Mouse (Mus musculus) neural tube, embryonic 12.5 days (tissue): ENCODE measurements at regions not wholly inside any gene's neighbourhood (a gene's known extent, or its start where the extent isn't known, plus 50 kb on each side); places are given as distances from the start of the nearest gene placed in this dataset.

Experiments used
- ATAC-seq: fragments of 200-750 bp; cut with Nextera tagmentation; 2 replicates; pipeline ENCODE4 v1.8.0; 2017; ENCODE audit warnings: low read depth, mild to moderate bottlenecking, moderate TSS enrichment, moderate library complexity; ENCODE audit not compliant: low FRiP score
- H3K27ac ChIP-seq: fragments of 300-500 bp; sonication (generic); 2 replicates; pipeline ENCODE4 v1.5.1; 2016
- H3K27me3 ChIP-seq: fragments of 300-500 bp; sonication (generic); replicated peaks from 2 replicates; pipeline ENCODE4 v1.6.1; 2016; ENCODE audit warnings: mild to moderate bottlenecking
- H3K36me3 ChIP-seq: fragments of 300-500 bp; sonication (generic); 2 replicates; pipeline ENCODE4 v1.6.1; 2016; ENCODE audit warnings: mild to moderate bottlenecking
- H3K4me1 ChIP-seq: fragments of 300-500 bp; sonication (generic); 2 replicates; pipeline ENCODE4 v1.6.1; 2016
- H3K4me2 ChIP-seq: fragments of 300-500 bp; sonication (generic); replicated peaks from 2 replicates; pipeline ENCODE4 v1.6.1; 2016; ENCODE audit warnings: mild to moderate bottlenecking
- H3K4me3 ChIP-seq: fragments of 300-500 bp; sonication (generic); 2 replicates; pipeline ENCODE4 v1.5.1; 2016
- H3K9ac ChIP-seq: fragments of 300-500 bp; sonication (generic); 2 replicates; pipeline ENCODE4 v1.6.1; 2016; ENCODE audit warnings: mild to moderate bottlenecking
- H3K9me3 ChIP-seq: fragments of 300-500 bp; sonication (generic); 2 replicates; pipeline ENCODE4 v1.6.1; 2016; ENCODE audit warnings: mild to moderate bottlenecking
- WGBS: fragments of 180-500 bp; shearing (Covaris S2); methylation state at CpG from one replicate; pipeline ENCODE4 v1.1.7; 2016; 5-methylcytosine and 5-hydroxymethylcytosine counted together

GRCm38 (mm10) chr8:128065127-128065526 is 293.3 kb upstream of the Nrp1 start:
- no peaks in the 10 kb centered on the region for H3K9me3 ChIP-seq
- no peak for ATAC-seq
- no peak overlapping the region for H3K27ac ChIP-seq
- no peak overlapping the region for H3K4me3 ChIP-seq
- H3K27me3 ChIP-seq: no peaks in the 10 kb centered on the region
- no peak overlapping the region for H3K4me2 ChIP-seq
- H3K4me1 ChIP-seq: no peaks in the 10 kb centered on the region
- no peaks in the 10 kb centered on the region for H3K36me3 ChIP-seq
- no peak overlapping the region for H3K9ac ChIP-seq
- WGBS: 63% methylated on average over 2 of the region's 2 CpGs

GRCm38 (mm10) chr8:128065964-128066680 is 292.3 kb upstream of the Nrp1 start:
- Histone ChIP-seq H3K9me3 (no peaks in the 10 kb centered on the region), H3K9ac (no peak overlapping the region), H3K36me3 (no peaks in the 10 kb centered on the region), H3K27ac (no peak overlapping the region), H3K4me2 (no peak overlapping the region), H3K4me1 (no peaks in the 10 kb centered on the region), H3K27me3 (no peaks in the 10 kb centered on the region), H3K4me3 (no peak overlapping the region)
- 78% methylated on average over 7 of the region's 7 CpGs for WGBS
- ATAC-seq: no peak

GRCm38 (mm10) chr8:128069749-128070148 is 288.7 kb upstream of the Nrp1 start:
- Histone ChIP-seq H3K4me1 (no peaks in the 10 kb centered on the region), H3K27ac (no peak overlapping the region), H3K27me3 (no peaks in the 10 kb centered on the region), H3K9me3 (no peaks in the 10 kb centered on the region), H3K9ac (no peak overlapping the region), H3K4me3 (no peak overlapping the region), H3K4me2 (no peak overlapping the region), H3K36me3 (no peaks in the 10 kb centered on the region)
- no peak for ATAC-seq
- 76% methylated on average over 2 of the region's 2 CpGs for WGBS

- 81% methylated on average over 1 of the region's 1 CpGs for WGBS
- Histone ChIP-seq H3K27me3 (no peaks in the 10 kb centered on the region), H3K9me3 (no peaks in the 10 kb centered on the region), H3K36me3 (no peaks in the 10 kb centered on the region), H3K27ac (no peak overlapping the region), H3K4me3 (no peak overlapping the region), H3K4me2 (no peak overlapping the region), H3K4me1 (no peaks in the 10 kb centered on the region), H3K9ac (no peak overlapping the region)
- ATAC-seq: no peak
These were observed 282.8 kb upstream of the Nrp1 start for GRCm38 (mm10) chr8:128075566-128075965.

GRCm38 (mm10) chr8:128076226-128076625 is 282.2 kb upstream of the Nrp1 start:
- no peaks in the 10 kb centered on the region for H3K4me1 ChIP-seq
- H3K4me2 ChIP-seq: no peak overlapping the region
- H3K4me3 ChIP-seq: no peak overlapping the region
- H3K9me3 ChIP-seq: no peaks in the 10 kb centered on the region
- no peak for ATAC-seq
- H3K27me3 ChIP-seq: no peaks in the 10 kb centered on the region
- H3K9ac ChIP-seq: no peak overlapping the region
- H3K36me3 ChIP-seq: no peaks in the 10 kb centered on the region
- no peak overlapping the region for H3K27ac ChIP-seq
- 93% methylated on average over 4 of the region's 4 CpGs for WGBS

- Histone ChIP-seq H3K27ac (no peak overlapping the region), H3K36me3 (no peaks in the 10 kb centered on the region), H3K27me3 (no peaks in the 10 kb centered on the region), H3K4me3 (no peak overlapping the region), H3K9me3 (no peaks in the 10 kb centered on the region), H3K4me2 (no peak overlapping the region), H3K9ac (no peak overlapping the region), H3K4me1 (no peaks in the 10 kb centered on the region)
- ATAC-seq: no peak
- WGBS: 94% methylated on average over 1 of the region's 1 CpGs
These were observed 279.7 kb upstream of the Nrp1 start for GRCm38 (mm10) chr8:128078740-128079139.

- Histone ChIP-seq H3K27ac (no peak overlapping the region), H3K4me2 (no peak overlapping the region), H3K36me3 (no peaks in the 10 kb centered on the region), H3K9me3 (no peaks in the 10 kb centered on the region), H3K27me3 (no peaks in the 10 kb centered on the region), H3K9ac (no peak overlapping the region), H3K4me3 (no peak overlapping the region), H3K4me1 (no peaks in the 10 kb centered on the region)
- ATAC-seq: no peak
- 91% methylated on average over 1 of the region's 1 CpGs for WGBS
These were observed 272.6 kb upstream of the Nrp1 start for GRCm38 (mm10) chr8:128085800-128086199.

GRCm38 (mm10) chr8:128087500-128087899 is 270.9 kb upstream of the Nrp1 start:
- Histone ChIP-seq H3K27me3 (no peaks in the 10 kb centered on the region), H3K36me3 (no peaks in the 10 kb centered on the region), H3K9ac (no peak overlapping the region), H3K4me3 (no peak overlapping the region), H3K4me2 (no peak overlapping the region), H3K27ac (no peak overlapping the region), H3K4me1 (no peaks in the 10 kb centered on the region), H3K9me3 (no peaks in the 10 kb centered on the region)
- ATAC-seq: no peak
- 58% methylated on average over 1 of the region's 1 CpGs for WGBS

- no peak overlapping the region for H3K4me2 ChIP-seq
- no peaks in the 10 kb centered on the region for H3K27me3 ChIP-seq
- H3K36me3 ChIP-seq: no peaks in the 10 kb centered on the region
- H3K27ac ChIP-seq: no peak overlapping the region
- 92% methylated on average over 7 of the region's 7 CpGs for WGBS
- H3K4me1 ChIP-seq: no peaks in the 10 kb centered on the region
- no peaks in the 10 kb centered on the region for H3K9me3 ChIP-seq
- no peak for ATAC-seq
- no peak overlapping the region for H3K4me3 ChIP-seq
- H3K9ac ChIP-seq: no peak overlapping the region
These were observed 265.6 kb upstream of the Nrp1 start for GRCm38 (mm10) chr8:128092826-128093225.

GRCm38 (mm10) chr8:128095451-128095850 is 263.0 kb upstream of the Nrp1 start:
- Histone ChIP-seq H3K27me3 (no peaks in the 10 kb centered on the region), H3K4me1 (no peaks in the 10 kb centered on the region), H3K9ac (no peak overlapping the region), H3K36me3 (no peaks in the 10 kb centered on the region), H3K4me3 (no peak overlapping the region), H3K27ac (no peak overlapping the region), H3K9me3 (no peaks in the 10 kb centered on the region), H3K4me2 (no peak overlapping the region)
- ATAC-seq: no peak
- 85% methylated on average over 1 of the region's 1 CpGs for WGBS

GRCm38 (mm10) chr8:128097601-128098000 is 260.8 kb upstream of the Nrp1 start:
- H3K4me3 ChIP-seq: no peak overlapping the region
- no peak overlapping the region for H3K4me2 ChIP-seq
- no peaks in the 10 kb centered on the region for H3K9me3 ChIP-seq
- no peaks in the 10 kb centered on the region for H3K36me3 ChIP-seq
- no peak overlapping the region for H3K27ac ChIP-seq
- H3K4me1 ChIP-seq: no peaks in the 10 kb centered on the region
- WGBS: 66% methylated on average over 3 of the region's 3 CpGs
- no peaks in the 10 kb centered on the region for H3K27me3 ChIP-seq
- no peak for ATAC-seq
- no peak overlapping the region for H3K9ac ChIP-seq

GRCm38 (mm10) chr8:128103380-128103779 is 255.0 kb upstream of the Nrp1 start:
- Histone ChIP-seq H3K4me2 (no peak overlapping the region), H3K4me3 (no peak overlapping the region), H3K27me3 (no peaks in the 10 kb centered on the region), H3K9me3 (no peaks in the 10 kb centered on the region), H3K27ac (no peak overlapping the region), H3K9ac (no peak overlapping the region), H3K4me1 (no peaks in the 10 kb centered on the region), H3K36me3 (no peaks in the 10 kb centered on the region)
- ATAC-seq: no peak
- WGBS: 96% methylated on average over 1 of the region's 1 CpGs

- no peaks in the 10 kb centered on the region for H3K27me3 ChIP-seq
- H3K9ac ChIP-seq: no peak overlapping the region
- no peak overlapping the region for H3K4me3 ChIP-seq
- no peaks in the 10 kb centered on the region for H3K9me3 ChIP-seq
- no peak for ATAC-seq
- no peak overlapping the region for H3K27ac ChIP-seq
- no peaks in the 10 kb centered on the region for H3K36me3 ChIP-seq
- H3K4me1 ChIP-seq: no peaks in the 10 kb centered on the region
- WGBS: 89% methylated on average over 2 of the region's 2 CpGs
- H3K4me2 ChIP-seq: no peak overlapping the region
These were observed 251.8 kb upstream of the Nrp1 start for GRCm38 (mm10) chr8:128106569-128106968.
